Mouse (Mus musculus): ENCODE data around the gene Rgs7. TPM values are rescaled to one million over a fixed set of nuclear protein-coding genes. Genes with fewer than 3 reads are reported as not detected.

Rgs7 gene
- polyA plus RNA-seq, 1 experiment from 2014 or later = 0.17 TPM

DNA sequence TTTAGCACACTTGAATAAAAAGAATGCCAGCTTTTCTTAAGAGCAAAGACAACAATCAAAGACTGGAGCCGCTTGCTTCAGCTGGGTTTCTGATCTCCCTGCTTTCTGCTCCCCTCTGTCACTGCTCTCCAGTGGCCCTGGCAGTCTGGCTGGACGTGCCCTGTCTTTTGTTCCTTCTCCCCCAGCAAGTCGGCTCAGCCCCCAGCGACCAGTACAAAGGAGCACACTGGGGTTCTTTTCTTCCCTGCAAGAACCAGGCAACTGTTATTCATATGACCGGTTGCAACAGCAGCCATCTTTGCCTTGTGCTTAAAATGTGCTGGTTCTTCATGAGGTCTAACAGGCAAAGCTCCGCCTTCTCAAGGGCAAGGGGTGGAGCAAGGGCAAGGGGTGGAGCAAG is 452.7 kb downstream of the Rgs7 start:
- Histone ChIP-seq H3K36me3 (no peaks in the 10 kb centered on the region), H3K4me1 (no peaks in the 10 kb centered on the region), H3K9ac (no peak overlapping the region), H3K9me3 (replicated peaks) (no peaks in the 10 kb centered on the region), H3K4me3 (no peak overlapping the region), H3K27me3 (replicated peaks) (no peaks in the 10 kb centered on the region), H3K27ac (no peak overlapping the region), H3K4me2 (no peak overlapping the region)
- ATAC-seq = no peak
- WGBS (ENCODE audit: insufficient replicate concordance) = 71% methylated on average over 6 of the region's 6 CpGs

DNA sequence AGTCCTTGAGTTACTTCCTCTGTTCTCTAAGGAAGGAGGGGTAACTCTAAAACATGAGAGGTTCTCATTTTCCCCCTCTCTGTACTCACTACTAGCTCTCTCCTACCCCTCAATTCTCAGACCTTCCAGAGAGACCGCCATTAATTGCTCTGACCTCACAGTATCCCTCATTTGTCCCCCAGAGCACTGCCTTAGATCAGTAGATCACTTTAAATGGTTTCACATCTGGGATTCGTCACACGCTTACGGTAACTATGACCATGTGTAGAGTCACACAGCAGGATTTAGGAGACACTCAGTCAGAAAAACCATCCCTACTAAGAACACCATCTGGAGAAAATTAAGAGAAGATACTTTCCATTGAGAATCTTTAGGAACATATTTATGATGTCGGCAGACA is 456.8 kb downstream of the Rgs7 start:
- ATAC-seq = no peak
- H3K27ac ChIP-seq = no peak overlapping the region
- WGBS (ENCODE audit: insufficient replicate concordance) = 74% methylated on average over 5 of the region's 5 CpGs

DNA sequence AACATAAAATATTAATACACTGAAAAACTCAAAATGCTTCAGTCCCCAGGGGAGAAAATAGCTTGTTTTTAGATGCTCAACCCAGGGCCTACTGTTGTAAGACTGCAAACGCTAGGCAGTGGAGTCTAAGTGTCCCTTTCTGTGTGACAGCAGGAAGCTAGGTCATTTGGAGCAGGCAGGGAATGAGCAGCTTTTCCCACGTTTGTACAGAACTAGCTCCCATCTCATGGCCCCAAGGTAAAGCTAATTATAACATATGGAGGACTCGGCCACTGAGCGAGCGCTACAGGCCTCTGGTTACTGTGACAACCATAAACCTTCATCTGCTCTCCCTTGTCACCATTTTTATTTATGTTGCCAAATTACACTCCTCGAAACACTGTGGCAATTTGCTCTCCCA is 460.3 kb downstream of the Rgs7 start:
- H3K4me3 ChIP-seq = no peak overlapping the region
- ATAC-seq = no peak
- H3K27me3 ChIP-seq (replicated peaks) = no peaks in the 10 kb centered on the region
- no peak overlapping the region for H3K4me2 ChIP-seq
- no peaks in the 10 kb centered on the region for H3K36me3 ChIP-seq
- no peak overlapping the region for H3K9ac ChIP-seq
- H3K9me3 ChIP-seq (replicated peaks) = no peaks in the 10 kb centered on the region
- WGBS (ENCODE audit: insufficient replicate concordance) = 57% methylated on average over 6 of the region's 6 CpGs
- no peak overlapping the region for H3K27ac ChIP-seq
- no peaks in the 10 kb centered on the region for H3K4me1 ChIP-seq

More for the DNA sequence above, 456.8 kb downstream of the Rgs7 start:
- H3K9ac ChIP-seq = no peak overlapping the region
- H3K4me1 ChIP-seq = no peaks in the 10 kb centered on the region
- H3K36me3 ChIP-seq = no peaks in the 10 kb centered on the region
- no peak overlapping the region for H3K4me2 ChIP-seq
- no peaks in the 10 kb centered on the region for H3K27me3 ChIP-seq (replicated peaks)
- H3K4me3 ChIP-seq = no peak overlapping the region
- H3K9me3 ChIP-seq (replicated peaks) = no peaks in the 10 kb centered on the region

DNA sequence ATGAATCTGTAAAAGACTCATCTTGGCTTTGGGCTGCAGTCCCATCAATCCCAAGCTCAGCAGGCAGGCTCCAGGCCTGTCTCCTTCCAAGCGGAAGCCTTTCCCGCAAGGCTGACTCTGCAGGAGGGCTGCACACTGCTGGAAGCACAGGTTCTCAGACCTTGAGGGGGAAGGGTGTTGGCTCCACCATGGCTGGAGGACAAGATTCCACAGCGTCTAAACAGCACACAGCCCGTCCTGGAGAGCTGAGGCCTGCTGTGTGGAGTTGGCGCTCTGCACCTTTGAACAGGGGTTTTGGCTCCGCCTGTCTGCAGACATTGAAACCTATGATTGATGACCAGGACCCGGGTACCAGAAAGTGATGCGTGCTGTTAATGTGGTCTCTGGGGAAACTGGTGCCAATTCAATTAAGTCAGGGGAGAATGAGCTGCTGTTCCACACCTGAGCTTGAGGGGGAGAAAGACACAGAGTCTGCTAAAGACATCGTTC is 463.5 kb downstream of the Rgs7 start:
- WGBS (ENCODE audit: insufficient replicate concordance) = 27% methylated on average over 9 of the region's 9 CpGs

DNA sequence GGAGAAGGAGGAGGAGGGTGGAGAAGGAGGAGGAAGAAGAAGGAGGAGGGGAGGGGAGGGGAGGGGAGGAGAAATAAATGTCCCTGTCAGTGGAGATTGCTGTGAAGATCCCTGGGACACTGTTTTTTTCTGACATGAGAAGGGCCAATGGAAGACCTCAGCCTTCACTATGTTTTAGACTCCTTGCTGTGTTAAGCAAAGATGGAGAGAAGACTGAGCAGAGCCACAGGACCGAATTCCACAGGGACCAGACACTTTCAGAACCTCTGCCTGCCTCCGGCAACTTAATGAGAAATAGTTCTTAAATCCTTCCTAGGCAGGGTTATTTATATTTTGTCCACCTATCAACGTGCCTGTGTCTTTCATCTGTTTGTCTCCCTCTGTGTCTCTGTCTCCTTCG is 464.0 kb downstream of the Rgs7 start:
- 25% methylated on average over 4 of the region's 4 CpGs for WGBS (ENCODE audit: insufficient replicate concordance)
- Histone ChIP-seq H3K27me3 (replicated peaks) (no peaks in the 10 kb centered on the region), H3K9ac (no peak overlapping the region), H3K36me3 (no peaks in the 10 kb centered on the region), H3K27ac (no peak overlapping the region), H3K4me1 (no peaks in the 10 kb centered on the region), H3K4me3 (no peak overlapping the region), H3K9me3 (replicated peaks) (no peaks in the 10 kb centered on the region), H3K4me2 (no peak overlapping the region)
- no peak for ATAC-seq

More for the DNA sequence above, 463.5 kb downstream of the Rgs7 start:
- Histone ChIP-seq H3K9ac (no peak overlapping the region), H3K27me3 (replicated peaks) (no peaks in the 10 kb centered on the region), H3K4me3 (no peak overlapping the region), H3K4me2 (no peak overlapping the region), H3K9me3 (replicated peaks) (no peaks in the 10 kb centered on the region), H3K27ac (no peak overlapping the region), H3K36me3 (no peaks in the 10 kb centered on the region), H3K4me1 (no peaks in the 10 kb centered on the region)
- no peak for ATAC-seq

DNA sequence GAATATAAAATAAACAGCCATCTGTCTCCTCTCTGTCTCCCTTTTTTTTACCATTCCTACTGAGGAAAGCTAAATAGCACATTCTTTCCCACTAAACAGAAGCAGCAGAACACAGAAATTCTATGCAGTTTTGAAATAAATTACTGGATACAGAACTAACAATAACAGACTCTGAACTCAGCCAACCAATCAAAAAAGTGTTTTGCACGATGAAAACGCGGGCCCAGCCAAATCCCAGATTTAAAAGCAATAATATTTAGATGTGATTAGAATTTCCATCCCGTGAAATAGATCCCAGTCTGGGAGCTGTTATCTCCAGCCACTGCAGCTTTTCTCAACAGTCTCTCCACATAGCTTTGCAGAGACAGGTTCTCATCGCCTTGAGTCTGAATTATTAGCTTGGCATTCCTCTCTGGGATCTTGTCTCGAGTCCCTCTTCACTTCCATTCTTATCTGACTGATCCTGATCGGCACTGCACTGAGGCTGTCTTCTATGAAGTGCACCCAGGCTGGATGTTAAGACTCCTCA is 466.5 kb downstream of the Rgs7 start:
- H3K4me3 ChIP-seq = no peak overlapping the region
- ATAC-seq = no peak
- no peaks in the 10 kb centered on the region for H3K27me3 ChIP-seq (replicated peaks)
- no peak overlapping the region for H3K4me2 ChIP-seq
- no peaks in the 10 kb centered on the region for H3K36me3 ChIP-seq
- no peak overlapping the region for H3K27ac ChIP-seq
- WGBS (ENCODE audit: insufficient replicate concordance) = 54% methylated on average over 7 of the region's 7 CpGs
- no peaks in the 10 kb centered on the region for H3K9me3 ChIP-seq (replicated peaks)
- no peak overlapping the region for H3K9ac ChIP-seq
- H3K4me1 ChIP-seq = no peaks in the 10 kb centered on the region

DNA sequence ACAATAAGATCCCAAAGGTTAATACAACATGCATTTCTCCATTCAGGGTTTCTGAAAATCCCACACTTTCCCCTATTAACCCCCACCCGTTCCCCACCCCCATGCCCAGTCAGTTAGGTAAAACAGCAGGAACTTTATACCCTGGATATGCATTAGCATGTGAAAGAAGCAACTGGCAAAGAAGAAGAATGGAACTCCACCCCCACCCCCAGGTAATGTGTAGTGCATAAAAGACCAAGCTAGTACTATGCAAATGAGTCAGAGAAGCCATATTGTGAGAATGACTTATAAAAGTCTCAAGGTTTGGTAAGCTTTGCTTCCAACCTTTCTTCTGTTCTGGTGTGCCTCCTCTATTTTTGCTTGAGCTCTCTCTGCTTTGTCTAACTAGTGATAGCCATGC is 468.2 kb downstream of the Rgs7 start:
- Histone ChIP-seq H3K9ac (no peak overlapping the region), H3K4me1 (no peaks in the 10 kb centered on the region), H3K4me3 (no peak overlapping the region), H3K4me2 (no peak overlapping the region), H3K27me3 (replicated peaks) (no peaks in the 10 kb centered on the region), H3K9me3 (replicated peaks) (no peaks in the 10 kb centered on the region), H3K27ac (no peak overlapping the region), H3K36me3 (no peaks in the 10 kb centered on the region)
- 52% methylated on average over 1 of the region's 1 CpGs for WGBS (ENCODE audit: insufficient replicate concordance)
- no peak for ATAC-seq

Other genes starting within 250 kb of the Rgs7 start
- gene Kmo, start 127.9 kb upstream of the Rgs7 start, polyA plus RNA-seq (2016; fragmentation: Nextera tagmentation; extraction: Ambion mirVana) = 2.9 and 3.2 TPM in 2 replicates
- gene Fh1, start 133.1 kb upstream of the Rgs7 start, polyA plus RNA-seq (2016; fragmentation: Nextera tagmentation; extraction: Ambion mirVana) = 80.2 and 87.8 TPM in 2 replicates
- gene Opn3, start 200.3 kb upstream of the Rgs7 start, polyA plus RNA-seq (2016; fragmentation: Nextera tagmentation; extraction: Ambion mirVana) = 2.5 and 3.1 TPM in 2 replicates
- 1.6 TPM in 2 replicates for gene Chml, start 200.4 kb upstream of the Rgs7 start, polyA plus RNA-seq (2016; fragmentation: Nextera tagmentation; extraction: Ambion mirVana)
- not detected in 2 replicates for gene Wdr64, start 206.1 kb upstream of the Rgs7 start, polyA plus RNA-seq (2016; fragmentation: Nextera tagmentation; extraction: Ambion mirVana)

Data from liver, embryonic 12.5 days (tissue).